Mouse (Mus musculus) CH12.LX (cell line): ENCODE results near the gene Galnt9. TPM values are rescaled to one million over a fixed set of nuclear protein-coding genes. Genes with fewer than 3 reads are reported as not detected.

Source experiments
- DNase-seq: peaks from one replicate; pipeline ENCODE4 v3.0.0-alpha.2; 2013; ENCODE audit errors: extremely low read depth
- H3K27ac ChIP-seq: 2 replicates; pipeline ENCODE4 v1.5.1; 2012; ENCODE audit warnings: low read depth, mild to moderate bottlenecking, control low read depth, moderate library complexity; ENCODE audit not compliant: insufficient read depth
- H3K27me3 ChIP-seq: replicated peaks from 2 replicates; pipeline ENCODE3; 2012; ENCODE audit warnings: inconsistent platforms
- H3K36me3 ChIP-seq, 2 experiments: replicated peaks in 1 of 2; 2 replicates each; pipeline versions ENCODE3 to v1.6.1; 2012; ENCODE audit warnings: inconsistent platforms in 1 of 2, low read length in 1 of 2, mild to moderate bottlenecking in 1 of 2, mixed read lengths in 1 of 2, moderate library complexity in 1 of 2; ENCODE audit not compliant: control insufficient read depth in 1 of 2, insufficient read depth in 1 of 2
- H3K4me1 ChIP-seq, 2 experiments: 2 replicates each; pipeline ENCODE4 v1.6.1; 2012; ENCODE audit warnings: inconsistent platforms in 1 of 2, moderate library complexity in 1 of 2; ENCODE audit not compliant: insufficient read depth in 2 of 2, control insufficient read depth in 1 of 2
- H3K4me2 ChIP-seq: 2 replicates; pipeline ENCODE4 v1.6.1; 2012; ENCODE audit warnings: low read depth, mild to moderate bottlenecking, control low read depth; ENCODE audit not compliant: poor library complexity, insufficient read depth, severe bottlenecking
- H3K4me3 ChIP-seq, 3 experiments: fragments of 150-350 bp in 1 of 3; sonication (generic) in 1 of 3; replicated peaks in 1 of 3; 2 replicates each; pipeline versions ENCODE3 to v1.5.1; 2011 to 2012; ENCODE audit warnings: low read depth in 2 of 3, low read length in 2 of 3, mild to moderate bottlenecking in 2 of 3, moderate library complexity in 2 of 3, control low read depth in 1 of 3, improper control_type of control experiment in 1 of 3, inconsistent platforms in 1 of 3, mixed read lengths in 1 of 3; ENCODE audit not compliant: poor library complexity in 1 of 3
- H3K79me2 ChIP-seq: replicated peaks from 2 replicates; pipeline ENCODE4 v1.6.1; 2012; ENCODE audit warnings: mild to moderate bottlenecking, moderate library complexity; ENCODE audit not compliant: control insufficient read depth, poor library complexity, insufficient read depth, severe bottlenecking; ENCODE audit errors: extremely low read depth
- H3K9ac ChIP-seq: 2 replicates; pipeline ENCODE4 v1.6.1; 2012; ENCODE audit warnings: low read depth, mild to moderate bottlenecking, control low read depth, moderate library complexity; ENCODE audit not compliant: insufficient read depth
- H3K9me3 ChIP-seq: replicated peaks from 2 replicates; pipeline ENCODE3; 2012; ENCODE audit warnings: low read length, inconsistent platforms, mixed read lengths
- CTCF ChIP-seq, 2 experiments: IDR thresholded peaks in 1 of 2; conservative IDR thresholded peaks in 1 of 2; 2 replicates each; pipeline ENCODE4 v1.5.1; 2011 to 2012; ENCODE audit warnings: low read depth in 2 of 2, low read length in 2 of 2, improper control_type of control experiment in 1 of 2, inconsistent platforms in 1 of 2, mild to moderate bottlenecking in 1 of 2, moderate library complexity in 1 of 2
- ELF1 ChIP-seq: IDR thresholded peaks from 2 replicates; pipeline ENCODE4 v1.6.1; 2014; ENCODE audit warnings: low read depth, mild to moderate bottlenecking, inconsistent platforms, low read length, improper control_type of control experiment
- GABPA ChIP-seq: IDR thresholded peaks from 2 replicates; pipeline ENCODE4 v1.6.1; 2012; ENCODE audit warnings: low read depth, low read length, improper control_type of control experiment, inconsistent platforms; ENCODE audit not compliant: insufficient replicate concordance
- KAT2A ChIP-seq: IDR thresholded peaks from 2 replicates; pipeline ENCODE4 v1.6.1; 2012; ENCODE audit warnings: low read length, improper control_type of control experiment, inconsistent platforms; ENCODE audit not compliant: insufficient replicate concordance
- MAFK ChIP-seq: IDR thresholded peaks from 2 replicates; pipeline ENCODE4 v1.6.1; 2011; ENCODE audit warnings: low read length, improper control_type of control experiment; ENCODE audit not compliant: insufficient replicate concordance
- MAX ChIP-seq: IDR thresholded peaks from 2 replicates; pipeline ENCODE4 v1.6.1; 2011; ENCODE audit warnings: low read length, improper control_type of control experiment
- MAZ ChIP-seq: IDR thresholded peaks from 2 replicates; pipeline ENCODE4 v1.6.1; 2012; ENCODE audit warnings: low read depth, mild to moderate bottlenecking, inconsistent platforms, low read length, improper control_type of control experiment, moderate library complexity
- MEF2A ChIP-seq: IDR thresholded peaks from 2 replicates; pipeline ENCODE4 v1.6.1; 2014; ENCODE audit warnings: low read depth, mild to moderate bottlenecking, inconsistent platforms, low read length, improper control_type of control experiment, borderline replicate concordance
- MXI1 ChIP-seq: IDR thresholded peaks from 2 replicates; pipeline ENCODE4 v1.6.1; 2011; ENCODE audit warnings: mild to moderate bottlenecking, low read depth, low read length, improper control_type of control experiment
- MYC ChIP-seq: IDR thresholded peaks from 2 replicates; pipeline ENCODE4 v1.6.1; 2011; ENCODE audit warnings: low read depth, mild to moderate bottlenecking, improper control_type of control experiment, low read length
- NRF1 ChIP-seq: IDR thresholded peaks from 2 replicates; pipeline ENCODE4 v1.6.1; 2014; ENCODE audit warnings: low read depth, mild to moderate bottlenecking, inconsistent platforms, low read length, improper control_type of control experiment, moderate library complexity
- PAX5 ChIP-seq: IDR thresholded peaks from 2 replicates; pipeline ENCODE4 v1.6.1; 2012; ENCODE audit warnings: low read length, inconsistent platforms, mixed read lengths
- POLR2AphosphoS2 ChIP-seq: IDR thresholded peaks from 2 replicates; pipeline ENCODE4 v1.6.1; 2011; ENCODE audit warnings: low read depth, low read length, improper control_type of control experiment
- RCOR1 ChIP-seq: conservative IDR thresholded peaks from 2 replicates; pipeline ENCODE4 v1.6.1; 2012; ENCODE audit warnings: low read depth, mild to moderate bottlenecking, inconsistent platforms, low read length, improper control_type of control experiment
- SIN3A ChIP-seq: IDR thresholded peaks from 2 replicates; pipeline ENCODE4 v1.6.1; 2012; ENCODE audit warnings: low read length, improper control_type of control experiment, inconsistent platforms
- SMC3 ChIP-seq: IDR thresholded peaks from 2 replicates; pipeline ENCODE4 v1.6.1; 2011; ENCODE audit warnings: low read depth, low read length, improper control_type of control experiment
- TBP ChIP-seq: conservative IDR thresholded peaks from 2 replicates; pipeline ENCODE4 v1.6.1; 2011; ENCODE audit warnings: low read depth, low read length, improper control_type of control experiment
- UBTF ChIP-seq: IDR thresholded peaks from 2 replicates; pipeline ENCODE4 v1.6.1; 2012; ENCODE audit warnings: low read depth, mild to moderate bottlenecking, inconsistent platforms, low read length, improper control_type of control experiment, moderate library complexity
- USF1 ChIP-seq: IDR thresholded peaks from 2 replicates; pipeline ENCODE4 v1.6.1; 2014; ENCODE audit warnings: low read depth, mild to moderate bottlenecking, inconsistent platforms, low read length, improper control_type of control experiment
- USF2 ChIP-seq: conservative IDR thresholded peaks from 2 replicates; pipeline ENCODE4 v1.6.1; 2011; ENCODE audit warnings: low read depth, low read length, improper control_type of control experiment
- ZKSCAN1 ChIP-seq: IDR thresholded peaks from 2 replicates; pipeline ENCODE4 v1.6.1; 2012; ENCODE audit warnings: low read depth, inconsistent platforms, low read length, improper control_type of control experiment, borderline replicate concordance
- ZMIZ1 ChIP-seq: IDR thresholded peaks from 2 replicates; pipeline ENCODE4 v1.6.1; 2012; ENCODE audit warnings: low read depth, mild to moderate bottlenecking, inconsistent platforms, low read length, improper control_type of control experiment
- ZNF384 ChIP-seq: IDR thresholded peaks from 2 replicates; pipeline ENCODE4 v1.6.1; 2012; ENCODE audit warnings: low read depth, low read length, improper control_type of control experiment, inconsistent platforms
- dilution Hi-C: fragments of 300-500 bp; cut with MboI; formaldehyde crosslinking; loops from 2 replicates; pipeline ENCODE4 v1.14.3; 2020; ENCODE audit warnings: low sequenced_read_pairs; ENCODE audit not compliant: extremely low pct_unique_long_range_greater_than_20kb, extremely low pct_ligation_motif_present
- in situ Hi-C: fragments of 300-500 bp; cut with MboI; formaldehyde crosslinking; loops from 3 replicates; pipeline ENCODE4 v1.14.3; 2019; ENCODE audit warnings: low sequenced_read_pairs, low pct_ligation_motif_present, low pct_unique_long_range_greater_than_20kb, mixed read lengths
- polyA plus RNA-seq: library from polyadenylated mRNA; unstranded; fragments of >175 nt; gene quantifications from 2 replicates; pipeline ENCODE4 v1.2.1, GENCODE M21; 2012; ENCODE audit warnings: low read depth; ENCODE audit not compliant: insufficient read length
- total RNA-seq, 2 experiments: library from RNA; depleted of rRNA; stranded (reverse); fragments of 300-350 nt in 1 of 2; fragments of >200 nt in 1 of 2; gene quantifications; 2 replicates each; pipeline ENCODE4 v1.2.3; 2012 to 2014

Gene Galnt9
- total and polyA plus RNA-seq, 3 experiments, result not detected

DNA sequence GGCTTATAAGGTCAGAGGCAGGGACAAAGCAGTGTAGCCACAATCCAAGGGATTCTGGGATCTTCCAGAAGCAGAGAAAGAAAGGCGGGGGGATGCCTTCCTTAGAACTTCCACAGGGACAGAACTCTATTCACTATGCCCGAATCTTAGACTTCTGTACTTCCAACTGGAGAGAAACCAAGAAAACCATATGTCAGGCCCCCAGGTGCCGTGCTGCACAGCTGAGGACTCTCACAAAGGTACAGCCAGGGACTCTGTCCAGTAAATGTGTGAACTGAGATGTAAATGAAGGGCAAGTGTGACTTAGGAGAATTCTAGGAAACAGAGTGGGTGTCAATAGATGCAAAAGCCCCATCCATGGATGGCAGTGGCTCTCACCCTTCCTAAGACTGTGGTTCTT, 7.8 kb downstream of the Galnt9 start:
- DNase-seq, result no peak
- dilution Hi-C loops (no loop called here), in situ Hi-C loops (no loop called here)
- H3K4me2 ChIP-seq, result no peak overlapping the region
- H3K4me3 ChIP-seq, result no peak overlapping the region
- no peaks in the 10 kb centered on the region for H3K36me3 ChIP-seq
- no peaks in the 10 kb centered on the region for H3K79me2 ChIP-seq
- no peaks in the 10 kb centered on the region for H3K4me1 ChIP-seq
- no peaks in the 10 kb centered on the region for H3K9me3 ChIP-seq
- no peak overlapping the region for H3K27ac ChIP-seq
- TF ChIP-seq MEF2A (no peak), SIN3A (no peak), PAX5 (no peak), MAFK (no peak), CTCF (conservative IDR thresholded peaks at IDR 0.05 in 1 of 2, IDR thresholded peaks at IDR 0.05 in 1 of 2; ENCODE audit: low read depth in 2 of 2, low read length in 2 of 2) (no peak), MYC (no peak), GABPA (no peak)
- H3K9ac ChIP-seq, result no peak overlapping the region
- peaks cover 75% of the 10 kb centered on the region for H3K27me3 ChIP-seq

DNA sequence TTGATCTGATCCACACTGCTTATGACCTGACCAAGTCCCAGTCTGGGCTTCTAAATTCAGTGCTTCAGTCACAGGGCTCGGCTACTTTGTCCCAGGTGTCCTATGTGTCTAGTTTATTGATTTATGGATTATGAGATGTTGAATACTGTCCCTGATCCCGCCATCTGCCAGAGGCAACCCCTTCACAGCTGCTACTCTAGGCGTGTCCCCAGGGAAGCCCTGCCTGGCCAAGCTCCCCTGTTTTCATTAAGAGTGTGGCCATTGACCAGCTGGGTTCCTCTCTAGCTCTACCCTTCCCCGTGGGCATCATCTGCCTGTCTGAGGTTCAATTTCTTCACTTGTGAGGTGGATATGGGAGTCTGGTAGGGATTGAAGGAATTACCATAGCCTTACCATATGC, 9.2 kb downstream of the Galnt9 start:
- Histone ChIP-seq H3K79me2 (no peaks in the 10 kb centered on the region), H3K4me1 (no peaks in the 10 kb centered on the region), H3K4me2 (no peak overlapping the region), H3K27ac (no peak overlapping the region), H3K36me3 (no peaks in the 10 kb centered on the region), H3K9ac (no peak overlapping the region), H3K27me3 (peaks cover 69% of the 10 kb centered on the region), H3K9me3 (no peaks in the 10 kb centered on the region), H3K4me3 (no peak overlapping the region)
- in situ Hi-C loops, result no loop called here
- TF ChIP-seq ZKSCAN1 (no peak), ZNF384 (no peak), USF1 (no peak), GABPA (no peak), PAX5 (no peak), TBP (no peak), SIN3A (no peak), ZMIZ1 (no peak), SMC3 (no peak), USF2 (no peak), MAZ (no peak), ELF1 (no peak), POLR2AphosphoS2 (no peak), KAT2A (no peak), RCOR1 (no peak), MAX (no peak), MXI1 (no peak), NRF1 (no peak), UBTF (no peak)
- no peak for DNase-seq
- dilution Hi-C loops, result no loop called here
